Mouse (Mus musculus) retina, postnatal 7 days (tissue): Measurements from ENCODE around the gene Ube4a.
"Not testable (repeated sequence)": the region's sequence is repeated elsewhere in the genome, so short reads cannot be mapped to it uniquely, and the experiment has no call there.

Source experiments
- DNase-seq: peaks from one replicate; pipeline ENCODE4 v3.0.0-alpha.2; 2012; ENCODE audit warnings: low read depth, low spot score

Gene Ube4a

DNA sequence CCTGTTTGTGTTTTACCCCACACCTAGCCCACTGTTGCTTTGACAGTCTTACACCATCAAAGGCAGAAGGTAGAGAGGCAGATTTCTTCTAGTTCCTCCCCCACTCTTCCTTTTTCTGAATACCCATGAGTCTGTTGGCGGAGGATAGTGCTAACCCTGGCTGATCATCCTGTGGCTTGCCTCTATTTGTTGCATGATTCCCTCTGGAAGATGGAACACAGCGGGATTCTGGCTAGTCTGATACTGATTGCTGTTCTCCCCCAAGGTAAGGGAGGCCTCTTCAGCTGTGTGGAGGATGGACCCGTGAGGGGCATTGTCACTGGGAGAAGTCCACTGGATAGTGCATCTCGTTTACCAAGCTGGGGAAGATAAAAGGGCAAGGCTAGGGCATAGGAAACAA lies 16.3 kb upstream of the Ube4a start, which contains the start of gene Cd3d:
Gene Cd3d (plus strand): TSS at position 111 of the 400 bp plus-strand sequence.
- DNase-seq: no peak

- no peak for DNase-seq
Measured at GRCm38 (mm10) chr9:44981104-44981503, 15.7 kb upstream of the Ube4a start.

GRCm38 (mm10) chr9:44980242-44980641 lies 14.8 kb upstream of the Ube4a start, which contains the start of gene Cd3g:
Gene Cd3g, minus strand, starts transcription at chr9:44980431.
- no peak for DNase-seq

- DNase-seq: no peak
Measured at GRCm38 (mm10) chr9:44979806-44980205, 14.4 kb upstream of the Ube4a start.

GRCm38 (mm10) chr9:44977813-44978212 lies 12.4 kb upstream of the Ube4a start:
- DNase-seq: no peak

GRCm38 (mm10) chr9:44969450-44969849 lies 4.0 kb upstream of the Ube4a start:
- no peak for DNase-seq

- not testable (repeated sequence) for DNase-seq
Measured at GRCm38 (mm10) chr9:44967763-44968162, 2.4 kb upstream of the Ube4a start.

DNA sequence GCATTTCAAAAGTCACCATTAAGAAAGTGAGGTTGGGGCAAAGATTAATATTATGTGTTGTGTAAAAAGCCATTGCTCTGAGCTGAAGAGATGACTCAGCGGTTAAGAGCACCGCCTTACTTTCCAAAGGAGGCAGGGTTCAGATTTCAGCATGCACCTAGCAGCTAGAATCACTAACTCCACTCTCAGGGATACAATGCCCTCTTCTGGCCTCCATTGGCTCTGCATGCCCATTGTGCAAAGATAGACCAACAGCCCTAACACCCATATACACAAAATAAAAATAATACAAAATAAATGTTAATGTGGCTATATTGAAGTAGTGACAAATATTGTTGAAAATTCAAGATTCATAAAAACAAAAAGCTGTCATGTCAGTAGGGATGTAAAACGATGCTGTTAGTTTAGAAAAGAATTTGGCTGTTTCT lies 1.4 kb upstream of the Ube4a start:
- peak; percentile 43 for DNase-seq

GRCm38 (mm10) chr9:44965833-44966466 lies 550 bp upstream of the Ube4a start:
- DNase-seq: no peak

GRCm38 (mm10) chr9:44954432-44954831 lies 11.0 kb downstream of the Ube4a start:
- no peak for DNase-seq

DNA sequence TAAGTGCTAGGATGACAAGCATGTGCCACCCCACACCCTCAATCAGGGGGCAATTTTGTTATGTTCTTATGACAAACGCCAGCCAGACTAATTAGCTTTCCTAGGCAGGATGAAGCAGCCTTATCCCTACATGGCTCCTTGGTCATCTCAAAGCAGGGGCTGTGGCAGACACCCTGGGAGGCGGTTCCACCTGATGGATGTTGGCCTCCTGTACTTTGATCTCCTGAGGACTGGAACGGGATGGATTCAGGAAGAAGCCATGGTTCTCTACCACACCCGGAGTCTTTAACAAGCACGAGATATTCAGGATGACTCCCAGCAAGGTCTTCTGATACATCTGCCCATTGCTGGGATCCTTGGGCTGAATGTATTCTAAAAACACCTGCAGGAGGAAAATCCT lies 17.6 kb downstream of the Ube4a start:
- DNase-seq: no peak

- no peak for DNase-seq
Measured at GRCm38 (mm10) chr9:44946185-44946695, 19.2 kb downstream of the Ube4a start.

DNA sequence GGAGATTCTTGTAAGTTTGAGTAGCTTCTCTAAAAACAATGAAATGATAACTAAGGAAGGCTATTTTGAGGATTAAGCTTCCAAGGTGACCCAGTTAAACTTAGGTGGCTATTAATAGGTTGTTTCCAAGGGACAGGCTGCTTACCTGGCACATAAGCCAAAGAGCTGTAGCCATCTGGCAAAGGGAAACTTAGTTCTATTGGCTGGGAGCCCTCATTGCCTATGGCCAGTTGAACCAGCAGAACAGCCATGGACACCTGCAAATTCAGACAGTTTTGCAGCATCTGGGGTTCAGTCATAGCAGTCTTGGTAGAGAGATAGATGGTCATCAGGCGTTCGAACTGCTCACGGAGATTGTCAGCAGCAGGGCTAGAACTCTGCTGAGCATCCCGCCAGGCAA lies 23.0 kb downstream of the Ube4a start:
- DNase-seq: no peak

DNA sequence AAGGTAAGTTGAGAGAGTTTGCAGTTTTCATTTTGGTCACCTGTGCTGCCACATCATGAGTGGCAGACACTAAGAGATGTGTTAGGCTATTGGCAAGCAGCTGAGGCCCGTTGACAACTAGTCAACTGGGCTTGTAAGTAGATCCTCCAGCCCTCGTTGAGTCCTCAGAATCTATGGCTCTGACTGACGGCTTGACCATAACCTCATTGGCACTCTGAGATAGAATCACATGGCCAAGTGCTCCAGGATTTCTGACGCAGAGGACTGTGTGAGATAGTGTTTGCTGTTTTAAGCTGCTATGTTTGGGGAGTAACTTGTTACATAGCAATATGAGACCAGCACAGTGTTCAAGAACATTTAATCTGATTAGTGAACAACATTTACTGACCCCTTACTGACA lies 23.6 kb downstream of the Ube4a start:
- no peak for DNase-seq

GRCm38 (mm10) chr9:44921543-44921942 lies 43.9 kb downstream of the Ube4a start:
- DNase-seq: no peak

DNA sequence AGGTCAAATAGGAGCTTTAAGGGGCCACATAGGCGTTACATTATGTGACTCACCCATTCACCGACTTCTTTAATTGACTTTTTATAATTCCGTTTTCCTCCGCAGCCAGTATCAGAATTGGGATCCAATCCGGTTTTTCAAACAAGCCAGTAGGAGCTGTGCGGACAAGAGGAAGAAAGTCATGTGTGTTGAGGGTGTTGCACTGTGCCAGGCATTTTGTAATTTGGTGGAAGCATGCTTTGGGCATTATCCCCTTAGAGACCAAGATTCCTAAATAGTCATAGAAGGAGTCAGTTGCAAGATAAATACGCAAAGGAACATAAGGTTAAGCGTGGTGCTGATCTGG lies 44.3 kb downstream of the Ube4a start:
- DNase-seq: no peak

DNA sequence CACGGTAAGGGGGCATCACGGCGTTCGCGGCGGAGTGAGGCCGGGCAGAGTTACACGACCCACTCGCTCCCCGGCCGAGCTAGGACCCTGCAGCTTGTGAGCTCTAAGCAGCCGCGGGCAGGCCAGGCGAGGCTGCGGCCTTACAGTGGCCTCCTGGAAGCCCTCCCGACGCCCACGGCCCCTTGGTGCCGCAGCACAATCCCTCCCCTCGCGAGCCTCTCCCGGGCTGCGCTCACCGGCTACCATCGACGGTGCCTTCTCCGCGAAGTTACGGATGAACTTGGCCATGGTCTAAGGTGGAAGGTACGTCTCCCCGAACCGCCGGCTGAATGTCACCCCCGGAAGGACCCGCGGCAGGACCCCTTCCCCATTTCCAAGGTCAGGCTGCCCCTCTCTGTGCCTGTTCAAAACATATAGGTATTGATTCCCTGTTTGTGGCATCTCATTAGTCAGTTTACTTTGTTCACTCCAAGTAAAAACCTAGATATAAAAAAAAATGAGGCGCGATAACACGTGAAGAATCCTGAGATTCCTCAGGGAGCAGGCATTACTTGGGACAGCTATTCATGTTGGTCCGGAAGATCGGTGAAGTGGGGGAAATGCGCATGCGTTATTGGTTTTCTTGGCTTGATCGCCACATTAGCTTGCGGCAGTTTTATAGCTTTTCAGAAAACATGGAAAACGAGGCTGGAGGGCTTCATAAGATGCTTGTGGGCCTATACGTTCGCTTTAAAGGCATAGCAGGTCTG lies 44.9 kb downstream of the Ube4a start, which contains the start of gene Atp5l:
Gene Atp5l (minus strand): TSS at position 369 of the 749 bp plus-strand sequence.
- peak; percentile 91 for DNase-seq

GRCm38 (mm10) chr9:44919606-44920005 lies 45.8 kb downstream of the Ube4a start:
- no peak for DNase-seq

- DNase-seq: peak; percentile 25
Measured at GRCm38 (mm10) chr9:44916196-44916595, 49.2 kb downstream of the Ube4a start.

DNA sequence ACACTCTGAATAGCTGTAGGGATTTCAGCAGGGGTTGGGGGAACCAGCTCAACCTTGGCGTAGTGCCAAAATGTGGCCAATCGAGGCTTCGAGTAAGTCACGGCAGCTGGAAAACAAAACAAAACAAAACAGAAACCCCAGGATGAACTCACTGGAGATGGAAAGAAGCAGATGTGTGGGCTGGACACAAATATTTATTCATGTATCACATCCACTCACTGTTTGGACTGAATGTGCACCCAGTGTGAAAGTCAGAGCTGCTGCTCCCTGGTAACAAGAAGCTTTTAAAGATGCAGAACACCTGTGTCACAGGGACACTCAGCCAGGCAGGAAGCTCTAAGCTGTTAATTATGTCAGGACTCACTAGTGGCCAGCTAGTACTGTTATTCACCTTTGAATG lies 50.7 kb downstream of the Ube4a start:
- DNase-seq: no peak

DNA sequence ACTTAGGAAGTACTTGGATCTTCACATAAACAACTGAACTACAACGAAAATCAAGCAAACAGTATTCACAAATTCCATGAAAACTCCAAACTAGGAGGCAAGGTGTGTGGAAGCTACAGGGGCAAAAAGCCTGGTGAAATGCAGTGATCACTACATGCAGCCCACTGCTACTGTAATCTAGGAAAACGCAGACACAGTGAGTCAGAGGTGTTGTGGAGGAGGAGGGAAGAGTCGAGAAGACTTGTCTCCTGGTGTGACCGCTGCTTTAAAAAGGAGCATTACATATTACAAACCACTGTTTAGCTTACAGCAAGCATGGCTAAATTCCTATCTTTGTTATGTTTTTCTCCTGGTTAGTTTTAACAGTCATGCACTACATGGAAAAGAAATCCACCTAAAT lies 54.0 kb downstream of the Ube4a start:
- no peak for DNase-seq

DNA sequence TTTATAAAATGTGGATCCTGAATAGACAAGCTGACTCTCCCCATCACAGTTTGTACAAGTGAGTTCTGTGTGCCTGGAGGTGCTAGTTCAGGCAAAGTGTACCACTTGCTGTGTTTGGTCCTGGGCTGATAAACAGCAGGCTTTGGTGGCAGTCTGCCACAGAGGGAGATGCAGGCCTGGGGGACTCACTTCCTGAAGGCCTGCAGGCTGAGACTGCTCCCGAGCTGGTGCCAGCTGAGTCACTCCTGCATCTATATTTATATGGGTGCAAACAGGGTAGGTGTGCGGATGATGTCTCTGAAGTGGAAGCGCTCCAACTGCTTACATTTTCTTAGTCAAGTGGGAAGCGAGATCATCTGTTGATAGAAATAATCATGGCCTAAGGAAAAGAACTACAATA lies 59.8 kb downstream of the Ube4a start:
- no peak for DNase-seq

DNA sequence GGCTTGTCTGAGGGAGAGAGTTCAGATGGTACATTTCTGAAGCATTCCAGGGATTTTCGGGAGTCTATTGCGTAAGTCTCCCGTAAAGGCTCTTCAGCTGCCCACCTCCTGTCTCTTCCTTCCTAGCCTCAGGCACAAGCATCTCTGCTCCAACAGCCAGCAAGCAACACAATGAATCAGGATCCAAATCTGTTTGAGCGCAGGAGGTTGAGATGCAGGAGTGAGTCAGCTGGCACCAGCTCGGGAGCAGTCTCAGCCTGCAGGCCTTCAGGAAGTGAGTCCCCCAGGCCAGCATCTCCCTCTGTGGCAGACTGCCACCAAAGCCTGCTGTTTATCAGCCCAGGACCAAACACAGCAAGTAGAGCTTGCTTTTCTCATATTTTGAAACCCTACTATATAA lies 60.4 kb downstream of the Ube4a start:
- DNase-seq: no peak
